Mouse (Mus musculus) kidney, adult 2 months (tissue): ENCODE measurements around the gene Cbr2.

Experiments
- CTCF ChIP-seq: fragments of 200-500 bp; conservative IDR thresholded peaks from 2 replicates; pipeline ENCODE4 v1.5.1; 2011; ENCODE audit warnings: low read depth, mild to moderate bottlenecking, control low read depth, low read length, moderate library complexity, mixed read lengths; ENCODE audit not compliant: insufficient read depth, insufficient read length
- POLR2A ChIP-seq: fragments of 200-500 bp; IDR thresholded peaks from one replicate; pipeline ENCODE4 v1.6.1; 2011; ENCODE audit warnings: low read depth, low read length, control low read depth

DNA sequence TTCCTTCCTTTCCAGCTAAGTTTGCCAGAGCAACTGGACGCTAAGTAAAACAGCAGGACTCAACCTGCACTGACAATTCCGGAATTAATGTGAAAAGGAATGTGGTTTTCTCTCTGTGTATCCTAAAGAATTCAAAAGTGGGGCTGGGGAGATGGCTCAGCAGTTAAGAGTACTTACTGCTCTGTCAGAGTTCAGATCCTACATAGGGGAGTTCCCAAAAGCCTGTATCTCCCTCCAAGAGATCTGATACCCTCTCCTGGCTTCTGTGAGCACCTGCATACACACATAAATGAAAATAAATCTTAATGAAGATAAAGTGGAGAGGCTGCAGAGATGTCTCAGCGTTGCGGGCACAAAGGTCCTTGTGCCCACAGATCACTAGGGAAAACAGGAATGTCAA, 19.7 kb upstream of the Cbr2 start:
- TF ChIP-seq CTCF (no peak), POLR2A (no peak)
